Mouse (Mus musculus) lung, postnatal 25 days (tissue): Measurements from ENCODE around the gene Zfp9.

ENCODE experiments used
- DNase-seq: peaks from one replicate; pipeline ENCODE4 v3.0.0; 2022; ENCODE audit warnings: low spot score

The Zfp9 gene

GRCm38 (mm10) chr6:118478957-118479708, at the start of gene Zfp9:
TSS of gene Zfp9 (minus strand) at chr6:118479320.
- DNase-seq, result peak; percentile 69

- no peak for DNase-seq
Measured at GRCm38 (mm10) chr6:118520668-118521067, 41.5 kb upstream of the Zfp9 start.

- no peak for DNase-seq
Measured at GRCm38 (mm10) chr6:118513335-118514012, 34.4 kb upstream of the Zfp9 start.

- no peak for DNase-seq
Measured at GRCm38 (mm10) chr6:118499010-118499409, 19.9 kb upstream of the Zfp9 start.

- no peak for DNase-seq
Measured at GRCm38 (mm10) chr6:118482125-118482524, 3.0 kb upstream of the Zfp9 start.

- no peak for DNase-seq
Measured at GRCm38 (mm10) chr6:118477875-118478785, 990 bp downstream of the Zfp9 start.

- no peak for DNase-seq
Measured at GRCm38 (mm10) chr6:118462069-118462705, 16.9 kb downstream of the Zfp9 start.

- no peak for DNase-seq
Measured at GRCm38 (mm10) chr6:118457726-118458125, 21.4 kb downstream of the Zfp9 start.

GRCm38 (mm10) chr6:118455042-118455631, 24.0 kb downstream of the Zfp9 start, which contains the start of gene Zfp248:
TSS of gene Zfp248 (minus strand) at chr6:118455528.
- DNase-seq, result peak; percentile 76

- no peak for DNase-seq
Measured at GRCm38 (mm10) chr6:118454452-118454851, 24.7 kb downstream of the Zfp9 start.

- no peak for DNase-seq
Measured at GRCm38 (mm10) chr6:118431502-118431901, 47.6 kb downstream of the Zfp9 start.

- DNase-seq, result no peak
Measured at GRCm38 (mm10) chr6:118426666-118427065, 52.5 kb downstream of the Zfp9 start.

GRCm38 (mm10) chr6:118419050-118419920, 59.8 kb downstream of the Zfp9 start, which contains the start of gene Bms1:
TSS of gene Bms1 (minus strand) at chr6:118419474.
- DNase-seq, result peak; percentile 95
